Mouse (Mus musculus): ENCODE measurements around the gene Grm4. TPM values are rescaled to one million over a fixed set of nuclear protein-coding genes. Genes with fewer than 3 reads are reported as not detected.

The Grm4 gene
- total and polyA plus RNA-seq, 3 experiments, result 0.06 TPM; not detected in 2

DNA sequence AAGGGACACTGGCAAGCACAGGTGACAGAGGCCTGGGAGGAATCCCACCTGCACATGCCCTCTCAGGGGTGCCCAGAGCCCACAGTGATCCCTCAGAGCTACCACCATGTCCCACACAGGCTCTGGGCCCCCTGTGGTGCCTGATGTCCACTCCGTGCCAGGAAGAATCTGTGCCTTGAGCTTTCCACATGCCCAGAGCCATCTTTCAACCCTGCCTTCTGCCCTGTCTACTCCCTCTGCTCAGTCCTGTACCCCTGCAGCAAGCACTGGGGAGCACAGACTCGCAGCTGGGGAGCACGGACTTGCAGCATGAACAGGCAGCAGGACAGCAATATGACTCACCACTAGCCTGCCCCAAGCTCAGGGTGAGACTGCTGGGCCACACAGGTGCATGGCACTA is 62.0 kb downstream of the Grm4 start:
- Histone ChIP-seq H3K9me3 (replicated peaks; ENCODE audit: insufficient read depth, low read length) (no peaks in the 10 kb centered on the region), H3K27ac (ENCODE audit: control insufficient read depth, low read depth, low read length) (no peak overlapping the region), H3K4me3 (ENCODE audit: control insufficient read depth in 1 of 2, insufficient read depth in 1 of 2, low read depth in 2 of 2, low read length in 2 of 2) (no peak overlapping the region), H3K27me3 (ENCODE audit: control insufficient read depth in 1 of 2, insufficient read depth in 2 of 2, low read length in 2 of 2) (no peaks in the 10 kb centered on the region), H3K9ac (ENCODE audit: control insufficient read depth, low read depth, low read length, poor library complexity, severe bottlenecking) (no peak overlapping the region), H3K4me1 (ENCODE audit: control insufficient read depth in 1 of 2, insufficient read depth in 2 of 2, low read length in 2 of 2) (no peaks in the 10 kb centered on the region), H3K36me3 (ENCODE audit: control insufficient read depth in 1 of 2, insufficient read depth in 2 of 2, low read length in 2 of 2) (no peaks in the 10 kb centered on the region), H3K79me2 (ENCODE audit: control insufficient read depth, insufficient read depth, low read length, poor library complexity) (no peaks in the 10 kb centered on the region)
- TF ChIP-seq MYC (IDR thresholded peaks at IDR 0.05; ENCODE audit: low read depth, low read length) (no peak), HCFC1 (IDR thresholded peaks at IDR 0.05; ENCODE audit: low read depth, low read length) (no peak), USF1 (IDR thresholded peaks at IDR 0.05; ENCODE audit: low read depth, low read length) (no peak), RAD21 (IDR thresholded peaks at IDR 0.05; ENCODE audit: low read depth, low read length) (no peak), POLR2AphosphoS2 (IDR thresholded peaks at IDR 0.05; ENCODE audit: low read length) (no peak), MAFK (IDR thresholded peaks at IDR 0.05; ENCODE audit: borderline replicate concordance, low read depth, low read length) (no peak), ZNF384 (IDR thresholded peaks at IDR 0.05; ENCODE audit: low read depth, low read length) (no peak), NELFE (IDR thresholded peaks at IDR 0.05; ENCODE audit: low read depth, low read length) (no peak), KAT2A (conservative IDR thresholded peaks at IDR 0.05; ENCODE audit: low read depth, low read length) (no peak), CHD2 (IDR thresholded peaks at IDR 0.05; ENCODE audit: low read length) (no peak), ZC3H11A (IDR thresholded peaks at IDR 0.05; ENCODE audit: low read depth, low read length) (no peak), POLR2A (IDR thresholded peaks at IDR 0.05; ENCODE audit: control insufficient read depth in 1 of 2, insufficient read depth in 1 of 2, low read depth in 1 of 2, low read length in 2 of 2, poor library complexity in 1 of 2) (no peak), NRF1 (IDR thresholded peaks at IDR 0.05; ENCODE audit: insufficient read depth, low read depth, low read length, poor library complexity, severe bottlenecking) (no peak), E2F4 (IDR thresholded peaks at IDR 0.05; ENCODE audit: borderline replicate concordance, low read depth, low read length) (no peak), SMC3 (IDR thresholded peaks at IDR 0.05; ENCODE audit: low read depth, low read length) (no peak), ELF1 (IDR thresholded peaks at IDR 0.05; ENCODE audit: low read depth, low read length) (no peak), MAX (IDR thresholded peaks at IDR 0.05; ENCODE audit: low read length) (no peak), TCF12 (IDR thresholded peaks at IDR 0.05; ENCODE audit: low read depth, low read length) (no peak), RCOR1 (IDR thresholded peaks at IDR 0.05; ENCODE audit: low read depth, low read length) (no peak), ZKSCAN1 (IDR thresholded peaks at IDR 0.05; ENCODE audit: low read depth, low read length) (no peak)
- DNase-seq (ENCODE audit: low read depth, low spot score), result no peak

DNA sequence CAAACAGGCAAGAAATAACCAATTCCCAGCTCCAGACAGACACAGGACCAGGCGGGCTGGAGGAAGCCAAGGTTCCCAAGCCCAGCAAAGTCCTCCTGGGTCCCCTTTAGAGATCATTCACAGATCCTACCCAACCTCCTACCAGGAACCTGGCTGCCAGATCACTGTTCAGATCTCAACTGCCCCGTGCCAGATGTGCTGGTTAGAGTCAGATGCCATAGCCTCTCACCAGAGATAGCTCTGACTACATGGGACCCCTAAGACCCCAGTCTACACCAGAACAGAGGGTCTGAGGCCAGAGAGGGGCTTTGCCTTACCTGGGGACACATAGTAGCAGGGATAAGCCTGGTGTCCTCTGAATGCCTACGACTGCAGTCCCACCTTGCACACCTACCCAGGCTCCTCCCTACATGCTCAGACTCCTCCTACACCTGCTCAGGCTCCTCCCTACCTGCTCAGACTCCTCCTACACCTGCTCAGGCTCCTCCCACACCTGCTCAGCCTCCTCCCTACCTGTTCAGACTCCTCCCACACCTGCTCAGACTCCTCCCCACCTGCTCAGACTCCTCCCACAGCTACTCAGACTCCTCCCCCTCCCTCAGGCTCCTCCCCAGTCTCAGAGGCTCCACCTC is 63.2 kb downstream of the Grm4 start:
- H3K27me3 ChIP-seq (ENCODE audit: control insufficient read depth in 1 of 2, insufficient read depth in 2 of 2, low read length in 2 of 2), result no peaks in the 10 kb centered on the region
- H3K9ac ChIP-seq (ENCODE audit: control insufficient read depth, low read depth, low read length, poor library complexity, severe bottlenecking), result no peak overlapping the region
- no peak for DNase-seq (ENCODE audit: low read depth, low spot score)
- H3K4me3 ChIP-seq (ENCODE audit: control insufficient read depth in 1 of 2, insufficient read depth in 1 of 2, low read depth in 2 of 2, low read length in 2 of 2), result no peak overlapping the region
- H3K9me3 ChIP-seq (replicated peaks; ENCODE audit: insufficient read depth, low read length), result no peaks in the 10 kb centered on the region
- H3K4me1 ChIP-seq (ENCODE audit: control insufficient read depth in 1 of 2, insufficient read depth in 2 of 2, low read length in 2 of 2), result no peaks in the 10 kb centered on the region
- H3K79me2 ChIP-seq (ENCODE audit: control insufficient read depth, insufficient read depth, low read length, poor library complexity), result no peaks in the 10 kb centered on the region
- TF ChIP-seq RAD21 (IDR thresholded peaks at IDR 0.05; ENCODE audit: low read depth, low read length), result no peak
- no peak for TF ChIP-seq NELFE (IDR thresholded peaks at IDR 0.05; ENCODE audit: low read depth, low read length)
- no peak for TF ChIP-seq SMC3 (IDR thresholded peaks at IDR 0.05; ENCODE audit: low read depth, low read length)
- H3K36me3 ChIP-seq (ENCODE audit: control insufficient read depth in 1 of 2, insufficient read depth in 2 of 2, low read length in 2 of 2), result no peaks in the 10 kb centered on the region
- H3K27ac ChIP-seq (ENCODE audit: control insufficient read depth, low read depth, low read length), result no peak overlapping the region
